Mouse (Mus musculus) CD8-positive naive resting alpha-beta T cell, adult 2 months (primary cell): ENCODE data around the gene Exoc6b.
A peak's percentile ranks its signal among the peaks of the same experiment; 100 is the strongest.

Experiments
- DNase-seq, 2 experiments: peaks; one replicate each; pipeline ENCODE4 v3.0.0; 2022; ENCODE audit warnings: low read depth in 2 of 2, low spot score in 2 of 2

Gene Exoc6b

GRCm38 (mm10) chr6:84745570-84745969 is 323.7 kb downstream of the Exoc6b start:
- no peak for DNase-seq

- DNase-seq, result no peak
Measured at GRCm38 (mm10) chr6:84742227-84742626, 327.1 kb downstream of the Exoc6b start.

GRCm38 (mm10) chr6:84736942-84737341 is 332.4 kb downstream of the Exoc6b start:
- peak in 1 of 2 experiments; percentile 1 for DNase-seq

- DNase-seq, result no peak
Measured at GRCm38 (mm10) chr6:84726876-84727275, 342.4 kb downstream of the Exoc6b start.

GRCm38 (mm10) chr6:84713171-84713570 is 356.1 kb downstream of the Exoc6b start:
- no peak for DNase-seq

GRCm38 (mm10) chr6:84710831-84711230 is 358.5 kb downstream of the Exoc6b start:
- no peak for DNase-seq

- DNase-seq, result no peak
Measured at GRCm38 (mm10) chr6:84708631-84709030, 360.7 kb downstream of the Exoc6b start.

GRCm38 (mm10) chr6:84699579-84699978 is 369.7 kb downstream of the Exoc6b start:
- DNase-seq, result no peak

- no peak for DNase-seq
Measured at GRCm38 (mm10) chr6:84698288-84698673, 371.0 kb downstream of the Exoc6b start.

GRCm38 (mm10) chr6:84697474-84698287 is 371.6 kb downstream of the Exoc6b start:
- DNase-seq, result no peak

GRCm38 (mm10) chr6:84693844-84694243 is 375.5 kb downstream of the Exoc6b start:
- DNase-seq, result no peak

GRCm38 (mm10) chr6:84693204-84693603 is 376.1 kb downstream of the Exoc6b start:
- DNase-seq, result no peak

GRCm38 (mm10) chr6:84691907-84692306 is 377.4 kb downstream of the Exoc6b start:
- DNase-seq, result no peak

- DNase-seq, result no peak
Measured at GRCm38 (mm10) chr6:84677770-84678169, 391.5 kb downstream of the Exoc6b start.

- no peak for DNase-seq
Measured at GRCm38 (mm10) chr6:84674936-84675335, 394.4 kb downstream of the Exoc6b start.

GRCm38 (mm10) chr6:84674136-84674535 is 395.2 kb downstream of the Exoc6b start:
- no peak for DNase-seq

- no peak for DNase-seq
Measured at GRCm38 (mm10) chr6:84661451-84662112, 407.7 kb downstream of the Exoc6b start.

- no peak for DNase-seq
Measured at GRCm38 (mm10) chr6:84660982-84661381, 408.3 kb downstream of the Exoc6b start.

- DNase-seq, result no peak
Measured at GRCm38 (mm10) chr6:84657091-84657490, 412.2 kb downstream of the Exoc6b start.

GRCm38 (mm10) chr6:84656680-84657079 is 412.6 kb downstream of the Exoc6b start:
- DNase-seq, result peak in 1 of 2 experiments; percentile 39

GRCm38 (mm10) chr6:84651902-84652301 is 417.4 kb downstream of the Exoc6b start:
- no peak for DNase-seq

- DNase-seq, result no peak
Measured at GRCm38 (mm10) chr6:84647197-84647596, 422.1 kb downstream of the Exoc6b start.
